Mouse (Mus musculus): ENCODE data around the gene Pfn3. TPM values are rescaled to one million over a fixed set of nuclear protein-coding genes. Genes with fewer than 3 reads are reported as not detected.

The Pfn3 gene
- polyA plus RNA-seq, 1 experiment from 2014 or later, result not detected

GRCm38 (mm10) chr13:55375877-55376276 is 39.2 kb downstream of the Pfn3 start:
- Histone ChIP-seq H3K4me3 (no peak overlapping the region), H3K27me3 (peaks cover 38% of the 10 kb centered on the region), H3K27ac (no peak overlapping the region), H3K4me2 (no peak overlapping the region), H3K9ac (no peak overlapping the region), H3K36me3 (no peaks in the 10 kb centered on the region), H3K4me1 (0 out of 2 replicates have a peak, but pooled peaks cover 9% of the 10 kb centered on the region), H3K9me3 (no peaks in the 10 kb centered on the region)
- ATAC-seq (ENCODE audit: borderline replicate concordance, extremely low read depth, low FRiP score, low TSS enrichment), result no peak
- 50% methylated on average over 2 of the region's 2 CpGs for WGBS

- H3K4me3 ChIP-seq, result no peak overlapping the region
- no peaks in the 10 kb centered on the region for H3K36me3 ChIP-seq
- peaks cover 13% of the 10 kb centered on the region; the same call in 1 of the 2 replicates for H3K4me1 ChIP-seq
- no peaks in the 10 kb centered on the region for H3K9me3 ChIP-seq
- H3K27me3 ChIP-seq, result peaks cover 23% of the 10 kb centered on the region
- H3K9ac ChIP-seq, result no peak overlapping the region
- WGBS, result 56% methylated on average over 6 of the region's 6 CpGs
- H3K4me2 ChIP-seq, result no peak overlapping the region
- H3K27ac ChIP-seq, result no peak overlapping the region
- ATAC-seq (ENCODE audit: borderline replicate concordance, extremely low read depth, low FRiP score, low TSS enrichment), result no peak
These were observed 40.7 kb downstream of the Pfn3 start for GRCm38 (mm10) chr13:55374206-55374924.

GRCm38 (mm10) chr13:55371740-55372139 is 43.3 kb downstream of the Pfn3 start:
- H3K27ac ChIP-seq, result no peak overlapping the region
- H3K4me2 ChIP-seq, result no peak overlapping the region
- no peaks in the 10 kb centered on the region for H3K9me3 ChIP-seq
- no peak overlapping the region for H3K4me3 ChIP-seq
- peaks cover 9% of the 10 kb centered on the region; the same call in 1 of the 2 replicates for H3K4me1 ChIP-seq
- no peak overlapping the region for H3K9ac ChIP-seq
- H3K27me3 ChIP-seq, result 0 out of 2 replicates have a peak, but pooled peaks cover 2% of the 10 kb centered on the region
- H3K36me3 ChIP-seq, result no peaks in the 10 kb centered on the region
- WGBS, result 42% methylated on average over 5 of the region's 5 CpGs
- no peak for ATAC-seq (ENCODE audit: borderline replicate concordance, extremely low read depth, low FRiP score, low TSS enrichment)

- no peak for ATAC-seq (ENCODE audit: borderline replicate concordance, extremely low read depth, low FRiP score, low TSS enrichment)
- Histone ChIP-seq H3K36me3 (no peaks in the 10 kb centered on the region), H3K9me3 (no peaks in the 10 kb centered on the region)
These were observed 43.9 kb downstream of the Pfn3 start for GRCm38 (mm10) chr13:55371007-55371681.

GRCm38 (mm10) chr13:55370234-55370633 is 44.8 kb downstream of the Pfn3 start:
- Histone ChIP-seq H3K9me3 (no peaks in the 10 kb centered on the region), H3K27me3 (0 out of 2 replicates have a peak, but pooled peaks cover 2% of the 10 kb centered on the region), H3K36me3 (no peaks in the 10 kb centered on the region), H3K27ac (no peak overlapping the region), H3K9ac (no peak overlapping the region), H3K4me2 (peak overlapping the region; percentile 34), H3K4me1 (peaks cover 9% of the 10 kb centered on the region; the same call in 1 of the 2 replicates), H3K4me3 (0 out of 2 replicates have a peak overlapping the region, but pooled peaks have one; percentile 14)
- ATAC-seq (ENCODE audit: borderline replicate concordance, extremely low read depth, low FRiP score, low TSS enrichment), result no peak
- WGBS, result 49% methylated on average over 3 of the region's 3 CpGs

More at GRCm38 (mm10) chr13:55371007-55371681, 43.9 kb downstream of the Pfn3 start:
- no peak overlapping the region for H3K27ac ChIP-seq
- no peak overlapping the region for H3K4me3 ChIP-seq
- no peak overlapping the region for H3K4me2 ChIP-seq
- WGBS, result 60% methylated on average over 8 of the region's 8 CpGs
- H3K9ac ChIP-seq, result no peak overlapping the region
- H3K27me3 ChIP-seq, result 0 out of 2 replicates have a peak, but pooled peaks cover 2% of the 10 kb centered on the region
- peaks cover 9% of the 10 kb centered on the region; the same call in 1 of the 2 replicates for H3K4me1 ChIP-seq

GRCm38 (mm10) chr13:55369531-55370114 is 45.4 kb downstream of the Pfn3 start, which contains the start of gene Rgs14:
Gene Rgs14 (plus strand): TSS chr13:55369732.
- H3K4me3 ChIP-seq, result peak within 1 kb of the TSS; percentile 14; the same call in 1 of the 2 replicates
- ATAC-seq (ENCODE audit: borderline replicate concordance, extremely low read depth, low FRiP score, low TSS enrichment), result no peak
- H3K27me3 ChIP-seq, result 0 out of 2 replicates have a peak, but pooled peaks cover 2% of the 10 kb centered on the region
- no peak within 1 kb of the TSS for H3K27ac ChIP-seq
- WGBS, result 36% methylated on average over 13 of the region's 13 CpGs
- H3K9ac ChIP-seq, result no peak within 1 kb of the TSS
- H3K36me3 ChIP-seq, result no peaks in the 10 kb centered on the region
- H3K9me3 ChIP-seq, result no peaks in the 10 kb centered on the region
- peak within 1 kb of the TSS; percentile 34 for H3K4me2 ChIP-seq
- peaks cover 9% of the 10 kb centered on the region; the same call in 1 of the 2 replicates for H3K4me1 ChIP-seq

GRCm38 (mm10) chr13:55368401-55368800 is 46.6 kb downstream of the Pfn3 start:
- no peak for ATAC-seq (ENCODE audit: borderline replicate concordance, extremely low read depth, low FRiP score, low TSS enrichment)
- H3K36me3 ChIP-seq, result no peaks in the 10 kb centered on the region
- no peak overlapping the region for H3K4me2 ChIP-seq
- H3K9ac ChIP-seq, result no peak overlapping the region
- H3K9me3 ChIP-seq, result no peaks in the 10 kb centered on the region
- H3K4me3 ChIP-seq, result no peak overlapping the region
- 59% methylated on average over 7 of the region's 7 CpGs for whole genome bisulfite sequencing
- peaks cover 9% of the 10 kb centered on the region; the same call in 1 of the 2 replicates for H3K4me1 ChIP-seq
- H3K27me3 ChIP-seq, result no peaks in the 10 kb centered on the region
- no peak overlapping the region for H3K27ac ChIP-seq

Small RNAs within 50 kb of the gene (microRNA-seq; reads per million reads assigned to microRNA genes)
- 0.56 reads per million for gene Mir6943

Other genes starting within 250 kb of the Pfn3 start
- 61.0 and 61.7 TPM in 2 replicates for gene Nsd1, start 205.4 kb downstream of the Pfn3 start, polyA plus RNA-seq (2015; fragmentation: Nextera tagmentation; extraction: Ambion mirVana)
- 489 and 499 TPM in 2 replicates for gene Prelid1, start 94.7 kb downstream of the Pfn3 start, polyA plus RNA-seq (2015; fragmentation: Nextera tagmentation; extraction: Ambion mirVana)
- gene Rab24, start 93.3 kb downstream of the Pfn3 start, polyA plus RNA-seq (2015; fragmentation: Nextera tagmentation; extraction: Ambion mirVana), result 83.7 and 87.6 TPM in 2 replicates
- gene Mxd3, start 85.4 kb downstream of the Pfn3 start, polyA plus RNA-seq (2015; fragmentation: Nextera tagmentation; extraction: Ambion mirVana), result 47.2 and 47.5 TPM in 2 replicates
- gene Lman2, start 52.4 kb downstream of the Pfn3 start, polyA plus RNA-seq (2015; fragmentation: Nextera tagmentation; extraction: Ambion mirVana), result 111 and 112 TPM in 2 replicates
- 1.2 and 1.3 TPM in 2 replicates for gene Rgs14, start 45.5 kb downstream of the Pfn3 start, polyA plus RNA-seq (2015; fragmentation: Nextera tagmentation; extraction: Ambion mirVana)
- 0.17 TPM in 1 of 2 replicates, not detected in the other for gene Slc34a1, start 17.0 kb downstream of the Pfn3 start, polyA plus RNA-seq (2015; fragmentation: Nextera tagmentation; extraction: Ambion mirVana)
- 0.10 and 0.65 TPM in 2 replicates for gene F12, start 11.6 kb upstream of the Pfn3 start, polyA plus RNA-seq (2015; fragmentation: Nextera tagmentation; extraction: Ambion mirVana)
- 45.1 and 45.7 TPM in 2 replicates for gene Grk6, start 29.8 kb upstream of the Pfn3 start, polyA plus RNA-seq (2015; fragmentation: Nextera tagmentation; extraction: Ambion mirVana)
- gene Prr7, start 49.0 kb upstream of the Pfn3 start, polyA plus RNA-seq (2015; fragmentation: Nextera tagmentation; extraction: Ambion mirVana), result 0.29 and 0.39 TPM in 2 replicates
- gene Dbn1, start 72.9 kb upstream of the Pfn3 start, polyA plus RNA-seq (2015; fragmentation: Nextera tagmentation; extraction: Ambion mirVana), result 124 and 132 TPM in 2 replicates
- 169 and 176 TPM in 2 replicates for gene Pdlim7, start 98.4 kb upstream of the Pfn3 start, polyA plus RNA-seq (2015; fragmentation: Nextera tagmentation; extraction: Ambion mirVana)
- 2.7 and 3.1 TPM in 2 replicates for gene Dok3, start 114.1 kb upstream of the Pfn3 start, polyA plus RNA-seq (2015; fragmentation: Nextera tagmentation; extraction: Ambion mirVana)
- gene Ddx41, start 121.4 kb upstream of the Pfn3 start, polyA plus RNA-seq (2015; fragmentation: Nextera tagmentation; extraction: Ambion mirVana), result 65.7 and 67.2 TPM in 2 replicates
- 33.4 and 40.3 TPM in 2 replicates for gene Fam193b, start 155.9 kb upstream of the Pfn3 start, polyA plus RNA-seq (2015; fragmentation: Nextera tagmentation; extraction: Ambion mirVana)
- gene Tmed9, start 158.5 kb upstream of the Pfn3 start, polyA plus RNA-seq (2015; fragmentation: Nextera tagmentation; extraction: Ambion mirVana), result 179 and 184 TPM in 2 replicates
- gene B4galt7, start 184.7 kb upstream of the Pfn3 start, polyA plus RNA-seq (2015; fragmentation: Nextera tagmentation; extraction: Ambion mirVana), result 25.1 and 29.1 TPM in 2 replicates
- 53.1 and 58.4 TPM in 2 replicates for gene Caml, start 207.8 kb upstream of the Pfn3 start, polyA plus RNA-seq (2015; fragmentation: Nextera tagmentation; extraction: Ambion mirVana)
- gene Ddx46, start 219.8 kb upstream of the Pfn3 start, polyA plus RNA-seq (2015; fragmentation: Nextera tagmentation; extraction: Ambion mirVana), result 29.0 and 31.6 TPM in 2 replicates